Mouse (Mus musculus) liver, embryonic 14.5 days (tissue): Measurements from ENCODE around the gene Cyb5r3.

Source experiments
- CTCF ChIP-seq: IDR thresholded peaks from 2 replicates; pipeline ENCODE4 v1.5.1; 2016; ENCODE audit warnings: antibody characterized with exemption, low read depth, control low read depth
- EP300 ChIP-seq: IDR thresholded peaks from 2 replicates; pipeline ENCODE4 v1.6.1; 2016; ENCODE audit warnings: antibody characterized with exemption, low read depth

DNA sequence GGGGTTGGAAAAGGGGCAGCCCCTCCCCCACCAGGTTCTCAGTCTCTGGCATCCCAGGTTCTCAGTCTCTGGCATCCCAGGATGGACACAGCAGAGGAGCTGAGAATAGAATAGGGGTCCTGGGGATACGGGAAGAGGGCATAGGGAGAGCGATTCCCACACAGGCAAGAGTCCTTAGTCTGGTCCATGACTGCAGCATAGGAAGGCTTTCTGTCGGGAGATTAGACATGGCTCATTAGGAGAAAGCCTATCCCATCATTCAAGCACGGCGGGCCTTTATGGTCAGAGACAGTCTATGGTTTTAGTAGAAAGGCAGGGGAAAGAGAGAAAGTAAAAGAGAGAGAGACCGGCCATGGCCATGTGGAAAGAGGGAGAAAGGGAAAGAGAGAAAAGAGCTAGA, 64.6 kb downstream of the Cyb5r3 start:
- TF ChIP-seq CTCF (no peak), EP300 (no peak)
